Mouse (Mus musculus) MEL (cell line): ENCODE data around the gene Rpl19. TPM values are rescaled to one million over a fixed set of nuclear protein-coding genes. Genes with fewer than 3 reads are reported as not detected.

Source experiments
- DNase-seq: peaks from one replicate; pipeline ENCODE4 v3.0.0; 2011; ENCODE audit warnings: low read depth, low spot score
- H3K27ac ChIP-seq: 2 replicates; pipeline ENCODE4 v1.5.1; 2012; ENCODE audit warnings: low read depth, mild to moderate bottlenecking, control low read depth, low read length, moderate library complexity; ENCODE audit not compliant: control insufficient read depth
- H3K27me3 ChIP-seq, 2 experiments: fragments of 150-350 bp in 1 of 2; sonication (generic) in 1 of 2; 2 replicates each; pipeline ENCODE4 v1.6.1; 2012; ENCODE audit warnings: low read length in 2 of 2, mild to moderate bottlenecking in 2 of 2, improper control_type of control experiment in 1 of 2, moderate library complexity in 1 of 2; ENCODE audit not compliant: insufficient read depth in 2 of 2, control insufficient read depth in 1 of 2
- H3K36me3 ChIP-seq, 2 experiments: 2 replicates each; pipeline ENCODE4 v1.6.1; 2012 to 2014; ENCODE audit warnings: low read length in 2 of 2, improper control_type of control experiment in 1 of 2, inconsistent platforms in 1 of 2, mild to moderate bottlenecking in 1 of 2; ENCODE audit not compliant: insufficient read depth in 2 of 2, control insufficient read depth in 1 of 2
- H3K4me1 ChIP-seq, 2 experiments: fragments of 150-350 bp in 1 of 2; sonication (generic) in 1 of 2; 2 replicates each; pipeline ENCODE4 v1.6.1; 2012; ENCODE audit warnings: low read length in 2 of 2, improper control_type of control experiment in 1 of 2, mild to moderate bottlenecking in 1 of 2; ENCODE audit not compliant: insufficient read depth in 2 of 2, control insufficient read depth in 1 of 2
- H3K4me3 ChIP-seq, 2 experiments: fragments of 150-350 bp in 1 of 2; sonication (generic) in 1 of 2; 2 replicates each; pipeline ENCODE4 v1.5.1; 2012; ENCODE audit warnings: low read depth in 2 of 2, low read length in 2 of 2, mild to moderate bottlenecking in 2 of 2, moderate library complexity in 2 of 2, control low read depth in 1 of 2, improper control_type of control experiment in 1 of 2; ENCODE audit not compliant: control insufficient read depth in 1 of 2, insufficient read depth in 1 of 2
- H3K79me2 ChIP-seq: 2 replicates; pipeline ENCODE4 v1.6.1; 2012; ENCODE audit warnings: mild to moderate bottlenecking, low read length, moderate library complexity; ENCODE audit not compliant: control insufficient read depth, poor library complexity, insufficient read depth
- H3K9ac ChIP-seq: 2 replicates; pipeline ENCODE4 v1.6.1; 2012; ENCODE audit warnings: low read depth, mild to moderate bottlenecking, control low read depth, low read length, moderate library complexity; ENCODE audit not compliant: control insufficient read depth, poor library complexity, severe bottlenecking
- H3K9me3 ChIP-seq: fragments of 150-350 bp; sonication (generic); replicated peaks from 2 replicates; pipeline ENCODE4 v1.6.1; 2012; ENCODE audit warnings: mild to moderate bottlenecking, low read length, improper control_type of control experiment, moderate library complexity; ENCODE audit not compliant: insufficient read depth
- CHD1 ChIP-seq: IDR thresholded peaks from 2 replicates; pipeline ENCODE4 v1.6.1; 2012; ENCODE audit warnings: low read depth, mild to moderate bottlenecking, inconsistent platforms, low read length, improper control_type of control experiment
- CHD2 ChIP-seq: IDR thresholded peaks from 2 replicates; pipeline ENCODE4 v1.6.1; 2011; ENCODE audit warnings: low read length, improper control_type of control experiment
- CTCF ChIP-seq, 3 experiments: IDR thresholded peaks in 2 of 3; conservative IDR thresholded peaks in 1 of 3; 2 replicates each; pipeline ENCODE4 v1.5.1; 2011 to 2012; ENCODE audit warnings: low read length in 3 of 3, low read depth in 2 of 3, mild to moderate bottlenecking in 2 of 3, improper control_type of control experiment in 1 of 3, inconsistent platforms in 1 of 3, mixed read lengths in 1 of 3, moderate library complexity in 1 of 3; ENCODE audit not compliant: control insufficient read depth in 1 of 3, insufficient read depth in 1 of 3, poor library complexity in 1 of 3, severe bottlenecking in 1 of 3
- E2F4 ChIP-seq: IDR thresholded peaks from 2 replicates; pipeline ENCODE4 v1.6.1; 2011; ENCODE audit warnings: low read depth, low read length, improper control_type of control experiment, borderline replicate concordance
- GABPA ChIP-seq: IDR thresholded peaks from 2 replicates; pipeline ENCODE4 v1.6.1; 2012; ENCODE audit warnings: low read depth, mild to moderate bottlenecking, inconsistent platforms, low read length, improper control_type of control experiment, moderate library complexity
- GATA1 ChIP-seq: IDR thresholded peaks from 2 replicates; pipeline ENCODE4 v1.6.1; 2011; ENCODE audit warnings: low read depth, low read length, improper control_type of control experiment
- KAT2A ChIP-seq: conservative IDR thresholded peaks from 2 replicates; pipeline ENCODE4 v1.6.1; 2012; ENCODE audit warnings: low read depth, low read length, improper control_type of control experiment, inconsistent platforms
- MAX ChIP-seq: IDR thresholded peaks from 2 replicates; pipeline ENCODE4 v1.6.1; 2011; ENCODE audit warnings: low read length, improper control_type of control experiment
- MAZ ChIP-seq: IDR thresholded peaks from 2 replicates; pipeline ENCODE4 v1.6.1; 2012; ENCODE audit warnings: low read depth, mild to moderate bottlenecking, inconsistent platforms, low read length, improper control_type of control experiment
- MEF2A ChIP-seq: IDR thresholded peaks from 2 replicates; pipeline ENCODE4 v1.6.1; 2014; ENCODE audit warnings: low read depth, mild to moderate bottlenecking, inconsistent platforms, low read length, improper control_type of control experiment; ENCODE audit not compliant: poor library complexity, insufficient replicate concordance, severe bottlenecking; ENCODE audit errors: extremely low read depth
- MXI1 ChIP-seq: IDR thresholded peaks from 2 replicates; pipeline ENCODE4 v1.6.1; 2011; ENCODE audit warnings: mild to moderate bottlenecking, low read depth, low read length, improper control_type of control experiment
- NELFE ChIP-seq: IDR thresholded peaks from 2 replicates; pipeline ENCODE4 v1.6.1; 2011; ENCODE audit warnings: low read depth, low read length, improper control_type of control experiment
- NRF1 ChIP-seq: IDR thresholded peaks from 2 replicates; pipeline ENCODE4 v1.6.1; 2014; ENCODE audit warnings: low read depth, mild to moderate bottlenecking, inconsistent platforms, low read length, improper control_type of control experiment, moderate library complexity; ENCODE audit not compliant: poor library complexity, insufficient read depth, severe bottlenecking
- POLR2A ChIP-seq, 2 experiments: IDR thresholded peaks; 2 replicates each; pipeline ENCODE4 v1.6.1; 2011 to 2012; ENCODE audit warnings: low read length in 2 of 2, mild to moderate bottlenecking in 2 of 2, control low read depth in 1 of 2, improper control_type of control experiment in 1 of 2, low read depth in 1 of 2, moderate library complexity in 1 of 2; ENCODE audit not compliant: control insufficient read depth in 1 of 2, insufficient read depth in 1 of 2, poor library complexity in 1 of 2
- POLR2AphosphoS2 ChIP-seq: IDR thresholded peaks from 2 replicates; pipeline ENCODE4 v1.6.1; 2011; ENCODE audit warnings: low read length, improper control_type of control experiment
- RAD21 ChIP-seq: IDR thresholded peaks from 2 replicates; pipeline ENCODE4 v1.6.1; 2011; ENCODE audit warnings: mild to moderate bottlenecking, low read depth, low read length, improper control_type of control experiment
- RCOR1 ChIP-seq: IDR thresholded peaks from 2 replicates; pipeline ENCODE4 v1.6.1; 2012; ENCODE audit warnings: low read depth, mild to moderate bottlenecking, inconsistent platforms, low read length, improper control_type of control experiment
- SIN3A ChIP-seq: IDR thresholded peaks from 2 replicates; pipeline ENCODE4 v1.6.1; 2012; ENCODE audit warnings: low read length, improper control_type of control experiment, inconsistent platforms
- SMC3 ChIP-seq: IDR thresholded peaks from 2 replicates; pipeline ENCODE4 v1.6.1; 2011; ENCODE audit warnings: low read depth, low read length, improper control_type of control experiment
- TAL1 ChIP-seq: IDR thresholded peaks from 2 replicates; pipeline ENCODE4 v1.6.1; 2012; ENCODE audit warnings: mild to moderate bottlenecking, inconsistent platforms, low read length, moderate library complexity, mixed read lengths
- TBP ChIP-seq: IDR thresholded peaks from 2 replicates; pipeline ENCODE4 v1.8.0; 2011; ENCODE audit warnings: low read depth, low read length, improper control_type of control experiment
- TCF12 ChIP-seq: IDR thresholded peaks from 2 replicates; pipeline ENCODE4 v1.6.1; 2014; ENCODE audit warnings: low read depth, mild to moderate bottlenecking, inconsistent platforms, low read length, improper control_type of control experiment, moderate library complexity
- UBTF ChIP-seq: IDR thresholded peaks from 2 replicates; pipeline ENCODE4 v1.6.1; 2012; ENCODE audit warnings: low read depth, mild to moderate bottlenecking, inconsistent platforms, low read length, improper control_type of control experiment, moderate library complexity, borderline replicate concordance; ENCODE audit not compliant: insufficient read depth
- USF2 ChIP-seq, 2 experiments: IDR thresholded peaks; 2 replicates each; pipeline ENCODE4 v1.6.1; 2011 to 2012; ENCODE audit warnings: improper control_type of control experiment in 2 of 2, low read length in 2 of 2, borderline replicate concordance in 1 of 2, inconsistent platforms in 1 of 2, low read depth in 1 of 2, mild to moderate bottlenecking in 1 of 2; ENCODE audit not compliant: insufficient read depth in 1 of 2
- ZKSCAN1 ChIP-seq: IDR thresholded peaks from 2 replicates; pipeline ENCODE4 v1.6.1; 2012; ENCODE audit warnings: low read depth, mild to moderate bottlenecking, inconsistent platforms, low read length, improper control_type of control experiment, moderate library complexity
- ZNF384 ChIP-seq: IDR thresholded peaks from 2 replicates; pipeline ENCODE4 v1.6.1; 2012; ENCODE audit warnings: low read depth, mild to moderate bottlenecking, inconsistent platforms, low read length, improper control_type of control experiment
- polyA plus RNA-seq, 2 experiments: library from polyadenylated mRNA; stranded (reverse) in 1 of 2; unstranded in 1 of 2; fragments of >175 nt in 1 of 2; fragments of >200 nt in 1 of 2; gene quantifications; 2 replicates each; pipeline versions ENCODE4 v1.2.1 to v1.2.4; 2012; ENCODE audit warnings: low replicate concordance in 2 of 2, low read depth in 1 of 2; ENCODE audit not compliant: insufficient read length in 2 of 2, insufficient read depth in 1 of 2, missing spikeins in 1 of 2
- total RNA-seq: library from RNA; depleted of rRNA; stranded (reverse); fragments of 300-350 nt; gene quantifications from 2 replicates; pipeline ENCODE4 v1.2.3, GENCODE M21; 2012

Gene Rpl19
- total and polyA plus RNA-seq, 3 experiments: 210 to 4,715 (median 2,650) TPM

DNA sequence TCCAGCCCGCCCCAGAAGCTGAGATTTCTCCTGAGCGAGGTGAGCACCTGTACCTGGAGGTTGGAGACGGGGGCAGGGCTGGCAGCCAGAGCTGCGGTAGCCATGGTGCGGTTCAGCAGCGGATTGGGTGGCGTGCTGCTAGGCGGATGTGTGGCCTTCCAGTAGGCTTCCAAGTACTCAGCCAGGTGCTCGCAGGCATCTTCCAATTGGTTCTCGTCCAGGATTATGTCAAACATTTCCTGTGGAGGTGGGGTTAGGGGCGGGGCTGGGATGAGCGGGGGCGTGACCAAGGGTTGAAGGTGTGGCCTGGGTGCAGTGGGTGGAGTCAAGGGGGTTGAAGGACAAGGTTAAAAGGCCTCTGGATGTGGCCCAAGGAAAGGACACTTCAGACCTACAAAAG lies 21.4 kb upstream of the Rpl19 start:
- Histone ChIP-seq H3K4me3 (no peak overlapping the region), H3K27me3 (no peaks in the 10 kb centered on the region), H3K9ac (no peak overlapping the region), H3K79me2 (no peaks in the 10 kb centered on the region), H3K9me3 (no peaks in the 10 kb centered on the region), H3K36me3 (no peaks in the 10 kb centered on the region), H3K27ac (no peak overlapping the region), H3K4me1 (peaks cover 0 to under 1% of the 10 kb centered on the region in 2 experiments; a peak in 1 of 4 replicates)
- DNase-seq: no peak
- TF ChIP-seq MAX: no peak
- no peak for TF ChIP-seq MAZ
- no peak for TF ChIP-seq CHD2
- no peak for TF ChIP-seq RAD21
- no peak for TF ChIP-seq SIN3A
- no peak for TF ChIP-seq ZKSCAN1
- no peak for TF ChIP-seq GABPA
- TF ChIP-seq CTCF (IDR thresholded peaks at IDR 0.05 in 2 of 3, conservative IDR thresholded peaks at IDR 0.05 in 1 of 3; ENCODE audit: control insufficient read depth in 1 of 3, insufficient read depth in 1 of 3, low read depth in 2 of 3, low read length in 3 of 3, poor library complexity in 1 of 3, severe bottlenecking in 1 of 3): no peak
- TF ChIP-seq TAL1: no peak
- TF ChIP-seq TCF12: no peak
- no peak for TF ChIP-seq KAT2A
- TF ChIP-seq USF2 (IDR thresholded peaks at IDR 0.05; ENCODE audit: borderline replicate concordance in 1 of 2, insufficient read depth in 1 of 2, low read depth in 1 of 2, low read length in 2 of 2): no peak
- no peak for TF ChIP-seq MEF2A

DNA sequence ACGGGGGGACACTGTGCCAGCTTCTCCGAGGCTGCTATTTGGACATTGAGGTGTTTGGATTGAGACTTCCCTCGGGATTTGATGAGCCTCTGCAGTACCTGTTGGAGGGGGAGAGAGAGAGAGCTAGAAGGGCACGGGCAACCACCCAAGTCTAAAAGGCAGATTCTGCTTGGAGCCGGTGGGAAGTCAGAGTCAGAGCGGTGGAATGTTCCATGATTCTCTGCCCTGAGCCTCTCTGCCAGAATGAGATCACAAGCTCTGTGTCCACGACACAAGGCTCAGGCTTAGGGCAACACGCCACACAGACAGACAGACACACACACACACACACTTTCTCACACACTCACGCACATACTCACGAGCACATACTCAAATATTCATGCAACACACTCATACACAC lies 20.8 kb upstream of the Rpl19 start:
- H3K27ac ChIP-seq: no peak overlapping the region
- H3K36me3 ChIP-seq: no peaks in the 10 kb centered on the region
- H3K27me3 ChIP-seq: no peaks in the 10 kb centered on the region
- no peaks in the 10 kb centered on the region for H3K9me3 ChIP-seq
- no peak overlapping the region for H3K4me3 ChIP-seq
- no peak overlapping the region for H3K9ac ChIP-seq
- no peaks in the 10 kb centered on the region for H3K4me1 ChIP-seq
- no peaks in the 10 kb centered on the region for H3K79me2 ChIP-seq
- no peak for DNase-seq
- TF ChIP-seq GABPA: no peak
- no peak for TF ChIP-seq GATA1
- no peak for TF ChIP-seq TBP
- no peak for TF ChIP-seq RAD21
- TF ChIP-seq SMC3: no peak
- no peak for TF ChIP-seq E2F4
- TF ChIP-seq MAX: no peak
- no peak for TF ChIP-seq NELFE
- no peak for TF ChIP-seq RCOR1
- no peak for TF ChIP-seq CHD2
- no peak for TF ChIP-seq ZNF384
- TF ChIP-seq POLR2A (IDR thresholded peaks at IDR 0.05; ENCODE audit: control insufficient read depth in 1 of 2, insufficient read depth in 1 of 2, low read depth in 1 of 2, low read length in 2 of 2, poor library complexity in 1 of 2): no peak
- TF ChIP-seq NRF1: no peak
- no peak for TF ChIP-seq CHD1
- TF ChIP-seq UBTF: no peak
- TF ChIP-seq MXI1: no peak
- TF ChIP-seq POLR2AphosphoS2: no peak
- TF ChIP-seq MAZ: no peak
